Mouse (Mus musculus) skeletal muscle tissue, postnatal 0 days (tissue): ENCODE results near the gene RPS10-NUDT3. TPM values are rescaled to one million over a fixed set of nuclear protein-coding genes. Genes with fewer than 3 reads are reported as not detected.

ENCODE experiments used
- polyA plus RNA-seq: library from polyadenylated mRNA; unstranded; fragments of >200 nt; fragmentation: Nextera tagmentation; extraction: Ambion mirVana; gene quantifications from 2 replicates; pipeline ENCODE4 v1.2.1, GENCODE M21; 2015

The RPS10-NUDT3 gene
- polyA plus RNA-seq: 1.0 TPM in 1 of 2 replicates, not detected in the other

DNA sequence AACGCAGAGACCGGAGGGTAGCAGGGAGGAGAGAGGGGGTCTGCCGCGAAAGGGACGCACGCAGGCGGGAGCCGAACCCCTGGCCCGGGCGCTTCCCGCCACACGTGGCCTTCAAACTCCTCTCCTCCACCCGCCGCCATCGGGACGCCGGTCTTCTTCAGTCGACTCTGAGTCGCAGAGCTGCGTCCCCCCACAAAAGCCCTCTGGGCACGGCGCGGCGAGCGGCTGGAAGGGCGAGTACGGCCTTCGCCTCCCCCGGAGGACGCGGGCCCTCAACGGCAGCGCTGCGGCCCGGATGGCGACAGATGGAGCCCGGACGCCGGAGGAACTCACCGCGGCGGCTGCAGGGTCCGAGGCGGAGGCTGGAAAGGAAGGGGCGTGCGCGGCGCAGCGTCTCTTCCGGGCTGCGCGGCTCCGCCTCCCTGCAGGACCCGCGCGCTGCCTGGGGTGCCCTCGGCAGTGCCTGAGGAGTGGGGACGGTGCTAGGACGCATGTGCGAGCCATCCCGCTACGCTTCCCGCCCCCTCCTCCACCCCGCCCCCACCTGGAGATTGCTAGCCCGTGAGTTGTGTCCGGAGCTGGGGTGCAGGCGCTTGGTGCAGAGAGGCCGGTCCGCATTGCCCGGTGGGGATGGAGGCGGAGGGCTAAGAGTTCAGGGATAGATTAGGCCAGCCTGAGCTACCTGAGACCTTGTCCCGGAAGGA, at the start of gene RPS10-NUDT3:
TSS of gene RPS10-NUDT3 (minus strand) at position 352 of the 704 bp plus-strand sequence.

DNA sequence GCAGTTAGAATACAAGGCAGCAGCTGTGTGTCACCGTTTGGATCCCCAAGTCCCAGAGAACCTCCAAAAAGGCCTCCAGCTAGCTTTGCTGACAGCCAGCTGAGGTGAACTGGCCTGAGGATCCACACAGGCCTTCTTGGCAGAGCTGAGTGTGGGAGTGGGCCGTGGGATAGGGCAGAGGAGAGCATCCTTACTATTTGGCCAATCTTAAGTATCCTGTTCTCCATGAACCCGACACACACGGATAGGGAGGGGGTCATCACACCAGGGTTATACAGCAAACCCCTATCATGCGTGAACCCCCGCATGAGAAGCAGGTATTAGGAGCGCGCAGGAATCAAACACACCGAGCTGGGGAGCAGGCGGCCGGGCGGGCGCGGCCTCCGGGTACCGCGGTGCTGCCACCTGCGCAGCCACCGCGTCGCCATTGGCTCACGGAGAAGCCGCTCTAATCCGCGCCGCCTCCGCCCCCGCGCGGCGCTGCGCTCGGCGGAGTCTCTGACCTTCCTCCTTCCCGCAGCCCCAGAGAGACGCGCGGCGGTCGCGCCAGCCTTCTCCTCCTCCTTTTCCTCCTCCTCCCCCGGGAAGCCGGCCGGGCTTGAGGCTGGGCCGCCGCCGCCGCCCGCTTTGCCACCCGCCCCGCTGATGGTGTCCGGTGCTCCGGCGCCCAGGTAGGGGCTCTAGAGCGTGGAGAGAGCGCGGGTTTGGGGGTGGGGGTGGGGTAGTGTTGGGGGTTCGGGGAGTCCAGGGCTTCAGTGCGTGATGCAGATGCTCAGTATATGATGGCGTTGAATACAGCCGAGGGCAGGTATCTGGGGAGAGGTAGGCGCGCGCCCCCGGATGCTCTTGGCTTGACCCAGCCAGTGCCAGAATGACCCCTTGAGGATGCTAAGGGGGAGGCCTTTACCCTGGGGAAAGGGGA, 20.3 kb upstream of the RPS10-NUDT3 start, which contains the start of gene Pacsin1:
TSS of gene Pacsin1 (plus strand) at position 421 of the 922 bp plus-strand sequence.

DNA sequence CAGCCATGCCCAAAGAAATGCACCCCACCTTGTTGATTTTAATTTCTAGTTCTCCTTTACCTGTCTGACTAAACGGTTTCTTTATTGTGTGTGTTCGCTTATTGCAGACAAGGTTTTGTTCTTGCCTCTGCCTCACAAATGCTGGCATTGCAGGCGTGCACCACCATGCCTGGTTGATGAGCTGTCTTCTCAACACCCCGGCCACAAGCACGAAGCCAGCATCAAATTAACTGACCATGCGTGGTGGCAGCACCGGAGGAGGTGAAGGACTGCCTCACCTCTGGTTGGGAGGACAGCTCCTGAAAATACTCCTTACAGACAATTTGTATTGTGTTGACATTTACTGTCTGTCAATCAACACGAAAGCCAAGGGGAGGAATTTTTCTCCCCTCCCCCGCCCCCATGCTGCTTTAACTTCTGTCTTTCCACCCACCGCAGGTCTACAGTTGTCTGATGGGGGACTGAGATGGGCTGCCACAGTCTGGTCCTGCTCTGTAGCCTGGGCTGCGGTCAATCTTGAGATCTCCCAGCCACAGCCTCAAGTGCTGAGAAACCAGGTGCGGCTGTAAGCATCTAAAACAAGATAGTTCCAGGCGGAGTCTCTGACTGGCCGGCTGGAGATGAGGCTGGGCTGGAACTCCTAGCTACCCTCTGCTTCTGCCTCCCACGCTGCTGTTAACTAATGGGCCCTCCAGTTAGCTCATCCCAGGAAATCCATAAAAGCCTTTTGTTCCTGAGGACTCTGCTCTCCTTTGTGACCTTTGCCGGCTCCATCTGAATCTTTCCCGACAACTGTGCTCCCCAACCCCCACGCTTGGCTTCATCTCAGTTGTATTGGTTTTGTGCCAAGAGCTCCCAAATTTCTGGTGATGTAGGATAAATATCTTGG, 1.4 kb upstream of the RPS10-NUDT3 start, which contains the start of gene Rps10:
TSS of gene Rps10 (minus strand) at position 538 of the 889 bp plus-strand sequence.

DNA sequence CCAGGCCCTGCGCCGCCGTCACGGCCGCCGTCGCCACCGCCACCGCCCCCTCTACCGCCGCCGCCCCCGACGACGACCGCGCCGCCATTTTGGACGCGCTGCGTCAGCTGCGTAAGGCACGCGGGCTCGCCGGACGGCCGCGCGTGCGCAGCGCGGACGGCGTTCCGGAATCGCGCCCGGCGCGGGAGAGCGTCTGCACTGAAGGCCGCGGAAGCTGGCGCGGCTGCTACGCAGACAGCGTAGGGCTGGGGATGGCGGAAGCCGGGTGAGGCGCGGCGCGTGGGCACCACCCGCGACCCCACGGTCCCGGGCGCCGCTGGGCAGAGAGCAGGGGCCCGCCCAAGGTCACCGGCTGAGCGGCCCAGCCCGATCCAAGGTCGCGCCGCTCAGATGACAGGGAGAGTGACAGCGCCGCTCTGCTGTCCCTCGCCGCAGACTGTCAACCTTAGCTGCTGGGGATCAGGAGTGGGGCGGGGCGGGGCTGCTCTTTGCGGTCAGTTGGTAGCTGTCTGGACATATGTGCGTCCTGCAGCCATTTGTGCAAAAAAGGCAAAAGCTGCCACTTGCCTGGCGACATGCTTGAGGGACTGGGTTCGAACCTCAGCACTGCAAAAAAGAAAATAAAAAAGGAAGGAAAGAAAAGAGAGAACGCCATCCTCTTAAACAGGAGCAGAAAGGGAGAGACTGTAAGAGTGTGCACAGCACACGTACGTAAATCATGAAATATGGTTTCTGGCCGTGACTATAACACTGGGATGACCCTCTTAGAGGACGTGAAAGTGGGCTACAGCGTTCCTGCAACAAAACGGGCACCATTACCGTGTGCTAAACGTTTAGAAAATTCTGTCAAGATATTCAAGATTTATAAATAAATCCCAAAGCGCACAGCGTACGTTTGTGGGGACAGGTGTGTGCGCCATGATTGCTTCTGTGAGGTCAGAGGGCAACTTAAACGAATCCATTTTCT, 11.4 kb downstream of the RPS10-NUDT3 start, which contains the start of gene Nudt3:
TSS of gene Nudt3 (minus strand) at position 136 of the 967 bp plus-strand sequence.

DNA sequence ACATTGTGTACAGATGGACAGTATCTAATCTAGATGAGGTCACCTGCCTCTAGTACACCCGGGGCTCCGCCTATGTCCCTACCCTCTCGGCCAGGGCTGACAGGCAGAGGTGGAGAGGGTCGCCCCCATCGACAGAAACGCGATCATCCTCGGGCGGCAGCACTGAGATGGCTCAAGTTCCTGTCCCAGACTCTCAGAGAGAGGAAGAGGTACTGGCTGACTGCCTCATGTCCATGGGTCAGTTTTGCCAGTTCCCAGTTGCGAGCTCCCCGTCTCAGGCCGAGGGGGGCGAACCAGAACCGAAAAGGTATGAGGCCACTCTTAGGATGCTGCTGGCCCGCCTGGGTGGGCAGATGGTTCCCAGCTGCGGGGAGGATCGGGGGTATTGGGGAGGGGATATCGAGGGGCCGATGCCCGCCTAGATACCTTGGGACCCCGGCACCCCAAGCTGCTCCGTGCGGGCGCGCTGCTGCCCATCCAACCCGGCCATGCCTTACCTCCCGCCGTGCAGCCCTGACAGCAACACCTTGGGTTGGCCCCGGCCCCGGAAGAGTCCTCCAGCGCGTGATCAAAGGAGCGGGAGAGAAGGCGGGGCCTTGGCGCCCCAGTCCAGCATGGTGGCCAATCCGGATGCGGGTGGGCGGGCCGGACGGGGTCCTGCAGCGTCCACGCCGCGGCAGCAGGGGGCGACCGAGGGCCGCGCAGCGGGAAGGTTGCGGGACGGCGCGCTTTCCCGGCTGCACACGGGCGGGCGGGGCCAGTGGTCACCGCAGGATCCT, 69.7 kb downstream of the RPS10-NUDT3 start, which contains the start of gene AI413582:
TSS of gene AI413582 (minus strand) at position 594 of the 779 bp plus-strand sequence.

DNA sequence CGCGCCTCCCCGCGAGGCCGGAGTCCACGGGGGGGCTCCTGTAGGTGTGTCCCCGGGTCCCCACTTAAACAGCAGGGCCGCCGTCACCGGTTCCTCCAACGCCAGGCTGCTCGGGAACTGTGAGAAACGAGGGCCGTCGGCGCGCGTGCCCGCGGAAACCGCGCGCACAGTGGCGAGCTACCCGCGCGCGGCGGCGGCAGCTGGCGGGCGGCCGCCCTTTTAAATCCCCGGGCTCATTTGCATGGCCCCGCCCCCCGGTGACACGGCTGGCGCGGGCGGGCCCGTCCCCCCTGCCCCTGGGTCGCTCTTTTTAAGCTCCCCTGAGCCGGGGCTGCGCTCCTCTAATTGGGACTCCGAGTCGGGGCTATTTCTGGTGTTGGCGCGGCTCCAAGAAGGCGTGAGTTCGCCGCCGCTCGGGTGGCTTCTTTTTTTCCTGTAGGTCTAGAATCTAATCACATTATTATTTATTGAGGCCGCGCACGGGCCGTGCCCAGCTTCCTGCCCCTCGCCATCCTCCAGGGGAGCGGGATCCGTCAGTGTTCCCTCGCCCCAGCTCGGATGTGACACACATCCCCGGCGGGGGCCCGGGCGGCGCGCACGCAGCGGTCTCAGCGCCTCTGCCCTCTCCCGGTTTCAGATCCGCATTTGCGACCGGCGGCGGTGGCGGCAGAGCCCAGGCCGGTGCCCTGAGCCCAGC, 78.6 kb downstream of the RPS10-NUDT3 start, which contains the start of gene Hmga1:
TSS of gene Hmga1 (plus strand) at position 183 of the 697 bp plus-strand sequence.

Other genes starting within 250 kb of the RPS10-NUDT3 start
- 0.04 TPM in 1 of 2 replicates, not detected in the other for gene Grm4, start 113.8 kb downstream of the RPS10-NUDT3 start, polyA plus RNA-seq
- 57.3 and 58.9 TPM in 2 replicates for gene Hmga1, start 78.7 kb downstream of the RPS10-NUDT3 start, polyA plus RNA-seq
- 8.9 and 11.5 TPM in 2 replicates for gene AI413582, start 69.5 kb downstream of the RPS10-NUDT3 start, polyA plus RNA-seq
- 103 and 121 TPM in 2 replicates for gene Nudt3, start 11.7 kb downstream of the RPS10-NUDT3 start, polyA plus RNA-seq
- gene Rps10, start 1.4 kb upstream of the RPS10-NUDT3 start, polyA plus RNA-seq: 550 and 554 TPM in 2 replicates
- 0.76 and 0.97 TPM in 2 replicates for gene Pacsin1, start 20.3 kb upstream of the RPS10-NUDT3 start, polyA plus RNA-seq
- gene Spdef, start 93.7 kb upstream of the RPS10-NUDT3 start, polyA plus RNA-seq: 0.29 TPM in 1 of 2 replicates, not detected in the other
- gene D17Wsu92e, start 185.4 kb upstream of the RPS10-NUDT3 start, polyA plus RNA-seq: 13.7 and 13.9 TPM in 2 replicates
- 171 and 183 TPM in 2 replicates for gene Snrpc, start 202.9 kb upstream of the RPS10-NUDT3 start, polyA plus RNA-seq
- gene Uhrf1bp1, start 221.2 kb upstream of the RPS10-NUDT3 start, polyA plus RNA-seq: 2.4 and 2.5 TPM in 2 replicates